Mouse (Mus musculus) right cerebral cortex, postnatal 14 days (tissue): ENCODE results near the gene Calm3.
"Not testable (repeated sequence)": the region's sequence is repeated elsewhere in the genome, so short reads cannot be mapped to it uniquely, and the experiment has no call there.

ENCODE experiments used
- DNase-seq: peaks from one replicate; pipeline ENCODE4 v3.0.0; 2022

Calm3 gene

GRCm38 (mm10) chr7:16924037-16924834 lies at the start of gene Calm3:
Calm3 (minus strand) TSS chr7:16924114.
- DNase-seq: peak; percentile 100

DNA sequence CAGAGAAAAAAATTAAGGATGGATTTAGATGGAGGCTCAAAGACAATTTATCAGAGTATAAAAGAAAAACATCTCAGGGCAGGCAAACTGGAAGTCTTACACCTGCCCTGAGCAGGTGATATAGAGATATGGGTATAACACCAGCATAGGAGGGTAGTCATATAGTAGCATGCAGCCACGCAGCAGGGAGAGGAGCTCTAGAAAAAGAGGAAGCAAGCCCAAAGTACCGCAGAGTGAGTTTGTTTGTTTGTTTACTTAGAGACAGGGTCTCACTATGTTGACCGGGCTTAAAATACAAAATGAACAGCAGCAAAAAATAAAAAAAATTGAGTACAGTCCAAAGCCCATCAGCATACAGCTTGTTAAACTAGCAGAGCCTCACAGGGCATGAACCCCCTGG lies 47.2 kb upstream of the Calm3 start:
- DNase-seq: no peak

DNA sequence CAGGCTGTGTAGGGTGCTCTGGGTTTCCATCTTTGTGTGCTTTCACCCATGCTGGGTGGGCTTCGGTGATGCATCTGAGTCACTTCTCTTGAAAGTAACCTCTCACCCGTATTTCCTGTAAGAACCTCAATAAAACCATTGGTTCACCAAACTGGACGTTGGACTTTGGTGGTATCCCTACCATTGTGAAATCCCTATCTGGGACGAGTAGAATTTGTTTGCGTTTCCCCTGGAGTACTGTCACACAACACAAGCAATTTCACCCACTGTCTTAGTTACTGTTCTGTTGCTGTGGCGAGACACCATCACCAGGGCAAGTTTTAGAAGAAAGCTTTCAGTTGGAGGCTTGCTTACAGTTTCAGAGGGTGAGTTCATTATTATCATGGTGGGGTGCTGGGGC lies 44.5 kb upstream of the Calm3 start:
- no peak for DNase-seq

- no peak for DNase-seq
These were observed 37.8 kb upstream of the Calm3 start for GRCm38 (mm10) chr7:16961678-16962077.

- peak; percentile 95 for DNase-seq
These were observed 35.7 kb upstream of the Calm3 start, which contains the start of gene Pnmal1 for GRCm38 (mm10) chr7:16959539-16960187. Pnmal1 (plus strand) TSS chr7:16959679.

DNA sequence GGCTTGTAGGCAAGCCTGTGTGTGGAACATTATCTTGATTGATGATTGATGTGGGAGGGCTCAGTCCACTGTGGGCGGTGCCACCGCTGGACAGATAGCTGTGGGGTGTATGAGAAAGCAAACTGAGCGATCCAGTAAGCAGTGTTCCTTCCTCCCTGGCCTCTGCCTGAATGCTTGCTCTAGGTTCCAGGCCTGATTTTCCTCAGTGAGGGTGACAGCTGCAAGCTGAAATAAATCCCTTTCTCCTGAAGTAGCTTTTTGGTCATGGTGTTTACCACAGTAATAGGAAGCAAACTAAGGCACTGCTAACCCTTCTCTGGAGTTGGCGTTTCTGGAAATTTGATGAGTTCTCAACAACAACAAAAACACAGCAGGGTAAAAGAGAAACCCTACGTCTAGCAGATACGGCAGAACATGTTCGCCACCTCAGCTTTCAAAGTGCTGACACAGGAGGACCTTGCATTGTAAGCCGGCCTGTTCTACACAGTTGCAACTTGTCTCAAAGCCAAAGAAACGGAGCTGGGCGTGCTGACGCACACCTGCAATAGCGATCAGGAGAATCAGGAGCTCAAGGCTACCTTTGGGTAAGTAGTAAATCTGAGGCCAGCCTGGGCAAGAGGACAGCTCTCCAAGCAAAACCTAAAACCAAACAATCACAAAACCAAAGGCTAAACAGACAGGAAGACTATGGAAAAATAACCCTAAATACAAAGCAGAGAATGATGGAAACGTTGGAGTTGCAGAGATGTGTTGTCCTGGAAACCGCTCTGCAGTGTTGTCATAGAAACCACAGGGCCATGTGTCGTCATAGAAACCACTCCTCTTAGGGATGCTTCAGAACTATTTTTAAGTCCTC lies 32.7 kb upstream of the Calm3 start:
- no peak for DNase-seq

GRCm38 (mm10) chr7:16955712-16956111 lies 31.8 kb upstream of the Calm3 start:
- DNase-seq: no peak

DNA sequence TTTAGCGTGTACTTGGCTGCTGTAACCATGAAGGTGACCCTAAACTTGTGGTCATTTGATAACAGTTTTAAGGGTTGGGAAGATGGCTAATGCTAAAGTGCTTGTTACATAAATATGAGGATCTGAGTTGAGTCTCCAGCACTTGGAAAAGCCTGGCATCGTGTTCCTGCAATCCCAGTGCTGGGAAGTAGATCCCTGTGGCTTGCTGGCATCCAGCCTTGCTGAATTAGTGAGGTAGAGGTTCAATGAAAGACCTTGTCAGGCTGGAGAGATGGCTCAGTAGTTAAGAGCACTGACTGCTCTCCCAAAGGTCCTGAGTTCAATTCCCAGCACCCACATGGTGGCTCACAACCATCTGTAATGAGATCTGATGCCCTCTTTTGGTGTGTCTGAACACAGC lies 29.9 kb upstream of the Calm3 start:
- DNase-seq: not testable (repeated sequence)

- DNase-seq: peak; percentile 75
These were observed 27.1 kb upstream of the Calm3 start for GRCm38 (mm10) chr7:16950861-16951635.

GRCm38 (mm10) chr7:16949908-16950841 lies 26.3 kb upstream of the Calm3 start:
- DNase-seq: peak; percentile 85

DNA sequence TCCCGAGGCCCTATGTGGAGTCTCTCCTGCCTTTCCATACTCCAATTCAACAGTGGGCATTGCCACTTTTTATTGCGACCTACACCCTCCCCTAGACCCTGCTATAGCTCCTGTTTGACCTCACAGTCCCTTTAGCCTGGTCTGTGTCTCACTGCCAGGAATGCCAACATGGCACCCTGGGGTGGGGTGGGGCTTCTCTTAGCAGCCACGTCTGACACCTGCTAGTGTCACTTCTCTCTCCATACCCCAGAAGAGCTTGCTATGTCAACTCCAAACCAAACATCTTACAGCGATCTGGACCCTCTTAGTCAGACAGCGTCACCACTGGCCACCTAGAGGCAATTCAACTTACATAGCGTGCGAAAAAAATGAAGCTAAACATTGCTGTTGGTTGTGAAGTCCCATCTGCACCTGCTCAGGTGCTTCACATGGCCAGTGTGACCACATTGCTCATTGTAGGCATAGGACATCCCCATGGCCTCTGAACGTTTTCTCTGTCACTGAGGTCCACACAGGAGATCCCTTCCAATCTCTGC lies 25.1 kb upstream of the Calm3 start:
- no peak for DNase-seq

- peak; percentile 37 for DNase-seq
These were observed 24.0 kb upstream of the Calm3 start for GRCm38 (mm10) chr7:16947959-16948361.

- DNase-seq: peak; percentile 51
These were observed 23.5 kb upstream of the Calm3 start for GRCm38 (mm10) chr7:16947349-16947895.

DNA sequence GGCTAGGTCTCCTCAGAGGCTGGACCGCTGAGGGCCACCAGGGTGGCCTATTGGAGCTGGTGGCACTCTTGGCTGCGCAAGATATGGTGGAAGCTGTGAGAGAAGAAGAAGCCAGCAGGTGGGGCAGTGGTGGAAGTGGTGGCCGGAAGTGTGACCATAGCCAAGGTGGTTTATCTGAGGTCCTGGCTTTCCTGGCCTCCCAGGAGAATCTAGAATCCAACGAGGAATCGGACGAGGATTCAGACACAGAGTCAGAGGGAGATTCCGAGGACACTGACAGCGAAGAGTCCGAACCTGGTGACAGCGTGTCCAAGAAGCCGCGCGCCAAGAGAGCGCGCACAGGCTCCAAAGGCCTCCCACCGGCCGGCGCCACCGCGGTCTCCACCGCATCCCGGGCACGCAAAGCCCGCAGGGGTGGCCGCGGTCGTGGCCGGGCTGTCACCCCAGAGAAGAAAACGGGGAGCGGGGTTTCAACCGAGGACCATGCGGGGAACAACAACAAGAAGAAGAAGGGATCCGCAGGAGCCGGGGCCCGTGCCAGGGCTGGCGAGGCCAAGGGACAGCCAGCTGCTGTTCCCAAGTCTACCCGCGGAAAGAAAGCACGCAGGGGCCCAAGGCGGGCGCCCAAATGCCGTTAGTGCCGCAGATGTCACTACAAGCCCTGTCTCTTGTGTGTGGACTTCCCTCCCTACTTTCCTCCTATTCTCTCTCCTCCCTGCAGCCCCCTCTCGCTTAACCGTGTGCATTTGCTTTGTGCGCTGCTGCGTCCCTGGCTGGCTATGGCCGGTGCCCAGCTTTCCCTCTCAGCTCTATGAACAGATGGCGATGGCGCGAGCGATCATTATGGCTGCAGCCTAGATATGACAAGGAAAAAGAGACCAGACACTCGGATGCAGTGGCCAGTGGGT lies 22.8 kb upstream of the Calm3 start:
- DNase-seq: peak; percentile 48

- no peak for DNase-seq
These were observed 21.5 kb upstream of the Calm3 start for GRCm38 (mm10) chr7:16945419-16945818.

DNA sequence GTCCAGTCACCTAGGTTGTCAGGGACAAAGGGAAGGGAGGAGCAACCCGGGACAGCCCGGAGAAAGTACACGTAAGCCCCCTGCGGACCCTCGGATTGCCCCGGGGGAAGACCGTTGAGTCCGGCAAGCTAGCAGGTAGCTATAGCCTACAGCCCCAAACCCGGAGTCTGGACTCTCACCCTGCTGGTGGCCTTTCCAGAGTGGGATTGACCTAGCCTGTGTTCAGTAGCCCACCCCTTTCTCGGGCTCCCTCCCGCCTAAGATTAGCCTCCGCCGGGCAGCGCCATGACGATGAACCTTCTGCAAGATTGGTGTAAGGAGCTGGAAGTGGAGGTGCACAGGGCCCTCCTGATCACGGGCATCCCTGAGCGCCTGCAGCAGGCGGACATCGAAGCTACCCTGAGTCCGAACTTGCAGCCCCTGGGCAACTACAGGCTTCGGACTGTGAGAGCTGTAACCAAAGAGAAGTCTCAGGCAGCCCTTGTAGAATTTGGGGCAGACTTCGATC lies 20.9 kb upstream of the Calm3 start:
- no peak for DNase-seq

DNA sequence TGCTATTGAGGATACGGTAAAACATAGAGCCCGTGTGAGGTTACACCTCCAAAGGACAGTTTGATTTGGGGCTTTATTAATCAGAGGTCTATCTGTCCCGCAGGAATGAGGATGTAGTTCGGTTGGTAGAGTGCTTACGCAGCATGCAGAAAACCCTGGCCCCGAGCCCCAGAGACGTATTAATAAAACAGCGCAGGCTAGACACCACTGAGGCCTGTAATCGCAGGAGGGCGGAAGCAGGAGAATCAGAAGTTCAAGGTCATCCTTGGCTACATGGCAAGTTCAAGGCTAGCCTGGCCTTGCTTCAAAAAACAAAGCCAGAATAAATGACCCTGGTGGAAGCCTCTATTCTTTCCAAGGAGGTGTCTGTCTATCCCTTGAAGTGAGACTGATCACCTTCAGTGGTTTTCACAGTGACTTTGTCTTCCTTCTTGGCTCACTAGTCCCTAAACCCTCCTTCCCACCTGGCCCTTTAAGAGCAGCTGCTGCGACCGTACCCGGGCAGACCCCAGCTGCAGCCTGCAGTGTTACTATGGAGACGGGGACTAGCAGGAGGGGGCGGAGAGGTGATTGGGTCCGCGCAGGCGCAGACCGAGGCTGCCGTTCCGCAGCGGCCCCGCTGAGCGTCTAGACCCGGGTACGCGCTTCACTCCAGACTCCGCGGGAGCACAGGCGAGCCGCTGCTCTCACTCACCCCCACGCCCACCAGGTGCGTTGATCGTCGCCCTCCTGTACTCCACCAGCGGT lies 20.3 kb upstream of the Calm3 start, which contains the start of gene Pnmal2:
Pnmal2 (plus strand) TSS at position 622 of the 747 bp plus-strand sequence.
- DNase-seq: peak; percentile 91

DNA sequence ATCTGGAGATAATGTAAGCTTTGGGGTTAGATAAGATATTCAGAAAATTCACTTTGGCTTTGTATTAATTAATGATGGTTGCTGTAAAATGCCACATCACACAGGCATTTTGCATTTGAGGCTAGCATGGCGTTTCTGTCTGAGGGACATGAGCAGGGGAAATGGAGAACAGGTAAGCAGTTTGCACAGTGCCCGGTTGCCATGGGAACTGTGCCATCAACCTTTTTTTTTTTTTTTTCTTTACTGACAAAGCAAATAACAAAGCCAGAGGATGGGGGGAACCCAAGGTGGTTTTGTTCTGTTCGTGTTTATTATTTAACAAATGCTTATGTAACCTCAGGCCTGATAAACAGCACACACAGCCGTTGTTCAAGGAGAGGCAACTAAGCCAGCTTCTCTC lies 18.9 kb upstream of the Calm3 start:
- no peak for DNase-seq

- no peak for DNase-seq
These were observed 16.4 kb upstream of the Calm3 start for GRCm38 (mm10) chr7:16940292-16940691.
